Mouse (Mus musculus): ENCODE data around the gene Megf8.

The Megf8 gene

GRCm38 (mm10) chr7:25341000-25341784 lies 24.2 kb downstream of the Megf8 start:
- peak; percentile 67 for DNase-seq

- DNase-seq, result no peak
These were observed 31.9 kb downstream of the Megf8 start for GRCm38 (mm10) chr7:25348861-25349260.

GRCm38 (mm10) chr7:25358721-25359206 lies 41.8 kb downstream of the Megf8 start:
- DNase-seq, result no peak

- DNase-seq, result no peak
These were observed 46.2 kb downstream of the Megf8 start for GRCm38 (mm10) chr7:25363151-25363550.

- DNase-seq, result no peak
These were observed 46.7 kb downstream of the Megf8 start for GRCm38 (mm10) chr7:25363632-25364031.

GRCm38 (mm10) chr7:25365937-25366625 lies 49.1 kb downstream of the Megf8 start:
- DNase-seq, result peak; percentile 38

GRCm38 (mm10) chr7:25367632-25368293 lies 50.8 kb downstream of the Megf8 start:
- no peak for DNase-seq

- DNase-seq, result no peak
These were observed 51.4 kb downstream of the Megf8 start for GRCm38 (mm10) chr7:25368333-25368732.

GRCm38 (mm10) chr7:25369058-25369749 lies 52.2 kb downstream of the Megf8 start, which contains the start of gene Cnfn:
TSS of gene Cnfn (minus strand) at chr7:25369724.
- DNase-seq, result no peak

GRCm38 (mm10) chr7:25372441-25372840 lies 55.5 kb downstream of the Megf8 start:
- no peak for DNase-seq

GRCm38 (mm10) chr7:25376556-25376955 lies 59.6 kb downstream of the Megf8 start:
- DNase-seq, result peak; percentile 91

GRCm38 (mm10) chr7:25377100-25377700 lies 60.2 kb downstream of the Megf8 start:
- no peak for DNase-seq

- no peak for DNase-seq
These were observed 61.5 kb downstream of the Megf8 start for GRCm38 (mm10) chr7:25378181-25379100.

- DNase-seq, result peak; percentile 44
These were observed 62.8 kb downstream of the Megf8 start for GRCm38 (mm10) chr7:25379551-25380351.

GRCm38 (mm10) chr7:25380392-25381283 lies 63.7 kb downstream of the Megf8 start:
- no peak for DNase-seq

GRCm38 (mm10) chr7:25381284-25381680 lies 64.3 kb downstream of the Megf8 start:
- no peak for DNase-seq

GRCm38 (mm10) chr7:25382541-25382940 lies 65.6 kb downstream of the Megf8 start:
- DNase-seq, result no peak

- no peak for DNase-seq
These were observed 66.4 kb downstream of the Megf8 start for GRCm38 (mm10) chr7:25383385-25383784.

- DNase-seq, result no peak
These were observed 66.9 kb downstream of the Megf8 start for GRCm38 (mm10) chr7:25383891-25384290.

Measured in layer of hippocampus, adult 9-11 months (tissue).